Mouse (Mus musculus) embryonic facial prominence, embryonic 11.5 days (tissue): ENCODE results near the gene Gpr180. TPM values are rescaled to one million over a fixed set of nuclear protein-coding genes. Genes with fewer than 3 reads are reported as not detected.

Experiments used
- ATAC-seq: fragments of 200-750 bp; cut with Nextera tagmentation; replicated peaks from 2 replicates; pipeline ENCODE4 v1.8.0; 2017; ENCODE audit warnings: low read depth; ENCODE audit not compliant: insufficient number of reproducible peaks, low FRiP score, low TSS enrichment
- DNase-seq: peaks from one replicate; pipeline ENCODE4 v3.0.0-alpha.2; 2015; ENCODE audit warnings: low spot score
- H3K27ac ChIP-seq: fragments of 300-500 bp; sonication (generic); replicated peaks from 2 replicates; pipeline ENCODE4 v1.5.1; 2014; ENCODE audit warnings: mild to moderate bottlenecking, low read depth, low read length, control low read depth
- H3K27me3 ChIP-seq: fragments of 300-500 bp; sonication (generic); 2 replicates; pipeline ENCODE4 v1.6.1; 2014; ENCODE audit warnings: mild to moderate bottlenecking, low read length, moderate library complexity, mixed read lengths; ENCODE audit not compliant: control insufficient read depth, insufficient read depth
- H3K36me3 ChIP-seq: fragments of 300-500 bp; sonication (generic); replicated peaks from 2 replicates; pipeline ENCODE4 v1.6.1; 2014; ENCODE audit warnings: low read depth, mild to moderate bottlenecking, low read length, moderate library complexity, mixed read lengths; ENCODE audit not compliant: control insufficient read depth, insufficient read depth
- H3K4me1 ChIP-seq: fragments of 300-500 bp; sonication (generic); 2 replicates; pipeline ENCODE4 v1.6.1; 2014; ENCODE audit warnings: low read length, mixed read lengths; ENCODE audit not compliant: control insufficient read depth, insufficient read depth
- H3K4me2 ChIP-seq: fragments of 300-500 bp; sonication (generic); 2 replicates; pipeline ENCODE4 v1.6.1; 2014; ENCODE audit warnings: low read depth, mild to moderate bottlenecking, control low read depth, low read length, moderate library complexity
- H3K4me3 ChIP-seq: fragments of 300-500 bp; sonication (generic); 2 replicates; pipeline ENCODE4 v1.5.1; 2014; ENCODE audit warnings: low read depth, low read length, control low read depth
- H3K9ac ChIP-seq: fragments of 300-500 bp; sonication (generic); replicated peaks from 2 replicates; pipeline ENCODE4 v1.6.1; 2014; ENCODE audit warnings: mild to moderate bottlenecking, control low read depth, low read length
- H3K9me3 ChIP-seq: fragments of 300-500 bp; sonication (generic); replicated peaks from 2 replicates; pipeline ENCODE4 v1.6.1; 2016; ENCODE audit warnings: mild to moderate bottlenecking, low read length, inconsistent platforms, mixed read lengths; ENCODE audit not compliant: control insufficient read depth
- WGBS: fragments of 180-500 bp; shearing (Covaris S2); extraction: QIAGEN DNeasy Blood & Tissue Kit; methylation state at CpG from one replicate; pipeline ENCODE4 v1.1.7; 2014; 5-methylcytosine and 5-hydroxymethylcytosine counted together
- polyA plus RNA-seq: library from polyadenylated mRNA; unstranded; fragments of >200 nt; fragmentation: Nextera tagmentation; extraction: Ambion mirVana; gene quantifications from 2 replicates; pipeline ENCODE4 v1.2.1, GENCODE M21; 2014

Gene Gpr180
- polyA plus RNA-seq, 1 experiment from 2014 or later: 44.7 TPM

- H3K4me2 ChIP-seq: no peak overlapping the region
- no peak overlapping the region for H3K4me3 ChIP-seq
- no peaks in the 10 kb centered on the region for H3K27me3 ChIP-seq
- 30% methylated on average over 5 of the region's 5 CpGs for WGBS
- ATAC-seq (no peak), DNase-seq (peak; percentile 56)
- peaks cover 3% of the 10 kb centered on the region for H3K36me3 ChIP-seq
- no peaks in the 10 kb centered on the region for H3K9me3 ChIP-seq
- no peak overlapping the region for H3K9ac ChIP-seq
- no peak overlapping the region for H3K27ac ChIP-seq
- H3K4me1 ChIP-seq: no peaks in the 10 kb centered on the region
Measured at GRCm38 (mm10) chr14:118157146-118157545, 20.2 kb downstream of the Gpr180 start.

GRCm38 (mm10) chr14:118161751-118162150 lies 24.8 kb downstream of the Gpr180 start:
- no peaks in the 10 kb centered on the region for H3K4me1 ChIP-seq
- H3K27ac ChIP-seq: no peak overlapping the region
- H3K9ac ChIP-seq: no peak overlapping the region
- H3K4me3 ChIP-seq: no peak overlapping the region
- WGBS: 91% methylated on average over 3 of the region's 3 CpGs
- peaks cover 6% of the 10 kb centered on the region for H3K36me3 ChIP-seq
- ATAC-seq (no peak), DNase-seq (no peak)
- H3K4me2 ChIP-seq: no peak overlapping the region
- H3K9me3 ChIP-seq: no peaks in the 10 kb centered on the region
- no peaks in the 10 kb centered on the region for H3K27me3 ChIP-seq

GRCm38 (mm10) chr14:118162640-118163039 lies 25.7 kb downstream of the Gpr180 start:
- Histone ChIP-seq H3K36me3 (peaks cover 6% of the 10 kb centered on the region), H3K9ac (no peak overlapping the region), H3K27ac (no peak overlapping the region), H3K27me3 (no peaks in the 10 kb centered on the region), H3K4me3 (no peak overlapping the region), H3K4me1 (no peaks in the 10 kb centered on the region), H3K4me2 (no peak overlapping the region), H3K9me3 (no peaks in the 10 kb centered on the region)
- DNase-seq (no peak), ATAC-seq (no peak)
- WGBS: 84% methylated on average over 14 of the region's 14 CpGs

DNA sequence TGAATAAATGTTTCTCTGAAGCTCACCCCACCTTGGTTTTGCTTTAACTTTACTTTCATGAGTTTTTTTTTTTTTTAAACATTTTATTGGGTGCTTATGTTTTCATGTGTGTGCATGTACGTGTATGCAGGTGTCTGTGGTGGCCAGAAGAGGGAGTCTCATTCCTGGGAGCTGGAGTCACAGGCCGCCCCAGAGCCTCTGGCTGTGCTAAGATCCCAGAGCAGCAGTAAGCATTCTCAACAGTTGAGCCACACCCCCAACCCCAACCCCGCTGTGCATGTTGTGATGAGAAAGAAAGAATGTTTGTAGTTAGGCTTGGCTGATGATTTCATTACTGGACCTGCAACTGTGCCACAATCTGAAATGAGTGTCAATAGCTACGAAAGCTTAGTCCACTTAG lies 31.8 kb downstream of the Gpr180 start:
- 94% methylated on average over 4 of the region's 4 CpGs for WGBS
- H3K9me3 ChIP-seq: no peaks in the 10 kb centered on the region

DNA sequence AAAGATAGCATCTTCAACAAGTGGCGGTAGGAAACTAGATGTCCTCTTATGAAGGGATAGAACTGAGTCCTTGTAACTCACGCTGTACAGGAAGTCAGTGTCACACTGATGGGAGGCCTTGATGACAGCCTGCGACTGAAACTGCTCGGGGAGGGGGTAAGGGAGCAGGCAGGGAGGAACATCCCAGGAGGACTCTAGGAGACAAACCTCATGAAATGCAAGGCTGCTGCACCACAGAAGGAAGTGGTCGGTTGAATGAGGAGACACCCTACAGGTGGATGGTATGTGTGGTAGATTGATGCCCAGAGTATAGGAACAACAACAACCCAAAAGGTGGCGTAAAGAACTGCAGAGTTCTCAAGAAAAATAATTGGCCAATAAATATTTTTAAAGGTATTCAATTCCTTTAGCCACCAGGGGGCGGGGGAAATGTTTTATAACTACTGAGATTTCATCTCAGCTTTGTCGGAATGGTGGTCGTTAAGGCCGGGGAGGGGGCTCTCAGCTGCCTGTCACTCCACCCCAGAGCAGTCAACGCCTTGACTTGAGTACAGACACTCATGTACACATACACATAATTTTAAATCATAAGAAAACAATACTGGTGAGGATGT lies 36.7 kb downstream of the Gpr180 start:
- 74% methylated on average over 11 of the region's 11 CpGs for WGBS
- Histone ChIP-seq H3K27ac (no peak overlapping the region), H3K27me3 (no peaks in the 10 kb centered on the region), H3K9me3 (no peaks in the 10 kb centered on the region), H3K4me2 (no peak overlapping the region), H3K4me3 (no peak overlapping the region), H3K4me1 (no peaks in the 10 kb centered on the region), H3K9ac (no peak overlapping the region), H3K36me3 (no peaks in the 10 kb centered on the region)
- ATAC-seq (no peak), DNase-seq (no peak)

More for the DNA sequence above, 31.8 kb downstream of the Gpr180 start:
- Histone ChIP-seq H3K27me3 (no peaks in the 10 kb centered on the region), H3K27ac (no peak overlapping the region), H3K36me3 (no peaks in the 10 kb centered on the region), H3K4me3 (no peak overlapping the region), H3K4me2 (no peak overlapping the region), H3K9ac (no peak overlapping the region), H3K4me1 (no peaks in the 10 kb centered on the region)
- DNase-seq (no peak), ATAC-seq (no peak)

GRCm38 (mm10) chr14:118175071-118175693 lies 38.2 kb downstream of the Gpr180 start:
- no peak overlapping the region for H3K9ac ChIP-seq
- 83% methylated on average over 30 of the region's 30 CpGs for WGBS
- no peaks in the 10 kb centered on the region for H3K36me3 ChIP-seq
- H3K27me3 ChIP-seq: no peaks in the 10 kb centered on the region
- no peak for DNase-seq
- no peak overlapping the region for H3K4me3 ChIP-seq
- no peaks in the 10 kb centered on the region for H3K9me3 ChIP-seq
- no peak overlapping the region for H3K4me2 ChIP-seq
- no peak for ATAC-seq
- no peaks in the 10 kb centered on the region for H3K4me1 ChIP-seq
- H3K27ac ChIP-seq: no peak overlapping the region

GRCm38 (mm10) chr14:118175694-118176085 lies 38.7 kb downstream of the Gpr180 start:
- H3K9ac ChIP-seq: no peak overlapping the region
- ATAC-seq: no peak
- H3K9me3 ChIP-seq: no peaks in the 10 kb centered on the region
- H3K4me1 ChIP-seq: no peaks in the 10 kb centered on the region
- no peak overlapping the region for H3K27ac ChIP-seq
- DNase-seq: no peak
- no peaks in the 10 kb centered on the region for H3K36me3 ChIP-seq
- WGBS: 85% methylated on average over 12 of the region's 12 CpGs
- H3K4me2 ChIP-seq: no peak overlapping the region
- no peak overlapping the region for H3K4me3 ChIP-seq
- no peaks in the 10 kb centered on the region for H3K27me3 ChIP-seq

DNA sequence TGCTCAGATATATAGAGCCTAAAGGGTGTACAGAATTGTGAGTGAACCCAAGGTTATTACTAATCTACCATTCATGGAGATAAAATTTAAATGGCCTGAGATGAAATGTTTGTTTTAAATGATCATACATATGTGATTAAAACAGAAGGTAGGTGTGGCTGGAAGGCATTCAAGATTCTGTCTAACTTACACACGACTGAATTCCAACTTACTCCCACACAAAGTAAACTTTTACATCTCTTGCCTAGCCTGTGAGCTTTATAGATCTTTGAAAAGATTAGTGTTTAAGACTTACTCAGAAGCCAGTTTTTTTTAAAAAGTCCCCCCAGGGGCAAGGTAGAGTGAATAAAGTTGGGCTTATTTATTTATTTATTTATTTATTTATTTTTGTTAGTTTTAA lies 42.3 kb downstream of the Gpr180 start:
- H3K27me3 ChIP-seq: no peaks in the 10 kb centered on the region
- no peak overlapping the region for H3K9ac ChIP-seq
- no peak overlapping the region for H3K4me3 ChIP-seq
- DNase-seq (no peak), ATAC-seq (no peak)
- no peaks in the 10 kb centered on the region for H3K36me3 ChIP-seq
- no peak overlapping the region for H3K27ac ChIP-seq
- 53% methylated on average over 1 of the region's 1 CpGs for WGBS
- H3K4me2 ChIP-seq: no peak overlapping the region
- no peaks in the 10 kb centered on the region for H3K9me3 ChIP-seq
- no peaks in the 10 kb centered on the region for H3K4me1 ChIP-seq
